Mouse (Mus musculus) embryo, embryonic 9.5 days (tissue): ENCODE measurements around the gene Prnd.

Experiments used
- DNase-seq: peaks from one replicate; pipeline ENCODE4 v3.0.0-alpha.2; 2017; ENCODE audit errors: extremely low spot score

The Prnd gene

GRCm38 (mm10) chr2:131982546-131983196, 32.0 kb downstream of the Prnd start:
- peak; percentile 60 for DNase-seq

GRCm38 (mm10) chr2:131987950-131988349, 37.3 kb downstream of the Prnd start:
- no peak for DNase-seq

GRCm38 (mm10) chr2:131988550-131988949, 37.9 kb downstream of the Prnd start:
- no peak for DNase-seq

- DNase-seq, result no peak
Observed at GRCm38 (mm10) chr2:131992487-131992886, 41.8 kb downstream of the Prnd start.

GRCm38 (mm10) chr2:131993151-131993550, 42.5 kb downstream of the Prnd start:
- DNase-seq, result no peak

GRCm38 (mm10) chr2:131993563-131994088, 43.0 kb downstream of the Prnd start:
- DNase-seq, result no peak

GRCm38 (mm10) chr2:131994971-131995370, 44.3 kb downstream of the Prnd start:
- DNase-seq, result no peak

- no peak for DNase-seq
Observed at GRCm38 (mm10) chr2:131995742-131996141, 45.1 kb downstream of the Prnd start.

- DNase-seq, result no peak
Observed at GRCm38 (mm10) chr2:131996369-131996768, 45.7 kb downstream of the Prnd start.

GRCm38 (mm10) chr2:131997356-131997755, 46.7 kb downstream of the Prnd start:
- DNase-seq, result no peak

- peak; percentile 25 for DNase-seq
Observed at GRCm38 (mm10) chr2:132001696-132002334, 51.2 kb downstream of the Prnd start.

- DNase-seq, result no peak
Observed at GRCm38 (mm10) chr2:132003916-132004315, 53.3 kb downstream of the Prnd start.

GRCm38 (mm10) chr2:132004495-132005136, 54.0 kb downstream of the Prnd start:
- DNase-seq, result no peak

- no peak for DNase-seq
Observed at GRCm38 (mm10) chr2:132005445-132005844, 54.8 kb downstream of the Prnd start.
